Mouse (Mus musculus) T-helper 1 cell (primary cell): ENCODE measurements at regions not wholly inside any gene's neighbourhood (a gene's known extent, or its start where the extent isn't known, plus 50 kb on each side); places are given as distances from the start of the nearest gene placed in this dataset.

ENCODE experiments used
- in situ Hi-C: fragments of 300-600 bp; cut with MboI, MseI; formaldehyde crosslinking; loops from one replicate; pipeline ENCODE4 v1.15.1; 2025; ENCODE audit warnings: high pct_unique_total_duplicates

DNA sequence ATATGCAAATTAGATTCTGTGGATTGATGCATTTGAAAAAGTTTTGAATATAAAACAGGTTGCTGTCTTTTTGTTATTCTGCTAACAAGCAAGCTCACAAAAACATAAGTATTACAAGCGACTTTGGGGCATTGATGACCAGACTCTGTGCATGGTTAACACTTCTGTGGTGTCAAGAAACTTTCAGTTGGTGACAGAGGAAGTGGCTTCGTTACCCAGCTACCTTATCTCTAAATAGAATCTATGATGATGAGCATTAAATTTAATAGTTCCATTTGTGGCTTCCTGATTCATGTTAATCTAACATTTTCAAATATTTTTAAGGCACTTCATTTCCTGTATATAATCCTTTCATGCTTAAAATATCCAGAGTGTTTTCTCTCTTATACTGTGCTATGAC lies 100.8 kb downstream of the Tm2d1 start:
- in situ Hi-C loops: no loop called here

DNA sequence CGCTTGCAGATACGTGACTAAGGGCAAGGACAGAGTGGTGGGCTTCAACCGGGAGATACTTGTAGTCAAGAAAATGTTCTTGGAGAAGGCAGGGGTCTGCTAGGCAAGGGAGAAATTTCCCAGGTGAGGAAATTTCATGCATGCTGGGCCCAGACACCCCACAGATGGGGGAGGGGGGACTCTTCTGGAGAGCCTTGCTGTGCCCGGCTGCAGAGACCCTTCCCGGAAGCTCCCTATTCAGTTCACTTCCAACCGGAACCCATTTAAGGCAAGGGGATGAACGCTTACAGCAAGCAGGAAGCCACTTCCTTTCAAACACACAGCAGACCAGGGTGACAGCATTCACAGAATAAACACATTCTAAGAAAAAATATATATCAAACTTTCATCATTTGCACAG lies 124.8 kb downstream of the Tm2d1 start:
- in situ Hi-C loops: loop anchor here (5.0 kb wide), 1 partner anchor 64 kb away; no protein-coding TSS in a partner anchor

DNA sequence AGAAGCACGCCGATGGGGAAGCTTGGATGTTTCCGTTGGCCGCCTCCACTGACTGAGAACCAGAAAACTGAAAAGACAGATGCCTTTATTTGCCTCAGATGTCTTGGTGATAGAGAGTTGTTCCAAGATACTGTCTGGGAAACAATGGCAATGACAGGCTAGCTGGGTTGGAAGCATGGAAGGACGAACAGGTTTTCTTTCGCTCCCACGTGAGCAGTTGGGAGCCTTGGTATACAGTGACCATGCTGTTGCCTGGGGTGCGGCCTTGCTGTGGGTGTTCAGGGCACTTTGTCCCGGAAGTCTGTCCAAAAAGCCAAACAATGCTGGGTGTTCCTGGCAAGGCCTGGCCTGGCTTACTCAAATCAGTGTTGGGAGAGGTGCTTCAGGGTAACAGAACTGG lies 125.4 kb downstream of the Tm2d1 start:
- in situ Hi-C loops: loop anchor here (5.0 kb wide), 1 partner anchor 65 kb away; no protein-coding TSS in a partner anchor

DNA sequence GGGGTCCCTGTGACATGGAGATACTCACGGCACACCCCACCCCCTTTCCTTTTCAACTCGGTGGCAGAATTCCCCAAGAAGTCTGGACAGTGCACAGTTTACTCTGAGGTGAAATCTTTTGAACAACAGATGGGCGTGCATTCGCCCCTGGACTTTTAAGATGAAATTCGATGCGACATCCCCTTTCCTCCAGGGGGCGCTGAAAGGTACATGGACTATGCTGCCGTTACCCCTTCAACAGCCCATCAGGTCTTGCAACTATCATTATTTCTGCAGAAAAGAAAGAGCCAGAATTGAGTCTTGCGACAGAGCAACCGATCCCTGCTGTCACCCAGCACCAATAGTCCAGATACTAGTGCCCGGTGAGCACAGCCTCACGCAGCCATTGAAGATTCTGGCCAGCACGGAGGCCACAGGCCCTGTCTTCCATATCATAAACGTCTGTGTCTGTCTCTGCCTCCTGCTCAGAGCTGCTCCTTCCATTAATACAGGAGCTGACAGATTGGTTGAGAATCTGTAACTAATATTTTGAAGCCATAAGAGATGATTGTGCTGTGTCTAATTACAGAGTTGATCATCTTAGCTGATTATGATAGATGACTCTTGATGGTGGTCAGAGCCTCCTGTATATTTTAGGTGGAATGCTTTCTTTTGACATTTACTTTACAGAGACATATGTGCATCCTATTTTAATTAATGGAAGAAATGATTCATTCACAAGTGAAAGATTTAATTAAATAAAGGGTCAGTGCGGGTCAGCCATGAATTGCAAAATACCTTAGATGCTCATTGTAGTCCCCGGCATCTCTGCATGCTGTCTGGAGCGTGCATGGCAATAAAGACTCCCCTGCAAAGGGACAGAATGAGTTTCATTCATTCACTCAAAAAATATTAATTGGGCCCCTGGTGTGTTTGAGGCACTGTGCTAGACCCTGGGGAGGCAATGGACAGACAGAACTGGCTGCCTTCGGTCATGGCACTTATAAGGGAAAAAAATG lies 128.0 kb downstream of the Tm2d1 start:
- in situ Hi-C loops: loop anchor here (5.0 kb wide), 1 partner anchor 67 kb away; no protein-coding TSS in a partner anchor

DNA sequence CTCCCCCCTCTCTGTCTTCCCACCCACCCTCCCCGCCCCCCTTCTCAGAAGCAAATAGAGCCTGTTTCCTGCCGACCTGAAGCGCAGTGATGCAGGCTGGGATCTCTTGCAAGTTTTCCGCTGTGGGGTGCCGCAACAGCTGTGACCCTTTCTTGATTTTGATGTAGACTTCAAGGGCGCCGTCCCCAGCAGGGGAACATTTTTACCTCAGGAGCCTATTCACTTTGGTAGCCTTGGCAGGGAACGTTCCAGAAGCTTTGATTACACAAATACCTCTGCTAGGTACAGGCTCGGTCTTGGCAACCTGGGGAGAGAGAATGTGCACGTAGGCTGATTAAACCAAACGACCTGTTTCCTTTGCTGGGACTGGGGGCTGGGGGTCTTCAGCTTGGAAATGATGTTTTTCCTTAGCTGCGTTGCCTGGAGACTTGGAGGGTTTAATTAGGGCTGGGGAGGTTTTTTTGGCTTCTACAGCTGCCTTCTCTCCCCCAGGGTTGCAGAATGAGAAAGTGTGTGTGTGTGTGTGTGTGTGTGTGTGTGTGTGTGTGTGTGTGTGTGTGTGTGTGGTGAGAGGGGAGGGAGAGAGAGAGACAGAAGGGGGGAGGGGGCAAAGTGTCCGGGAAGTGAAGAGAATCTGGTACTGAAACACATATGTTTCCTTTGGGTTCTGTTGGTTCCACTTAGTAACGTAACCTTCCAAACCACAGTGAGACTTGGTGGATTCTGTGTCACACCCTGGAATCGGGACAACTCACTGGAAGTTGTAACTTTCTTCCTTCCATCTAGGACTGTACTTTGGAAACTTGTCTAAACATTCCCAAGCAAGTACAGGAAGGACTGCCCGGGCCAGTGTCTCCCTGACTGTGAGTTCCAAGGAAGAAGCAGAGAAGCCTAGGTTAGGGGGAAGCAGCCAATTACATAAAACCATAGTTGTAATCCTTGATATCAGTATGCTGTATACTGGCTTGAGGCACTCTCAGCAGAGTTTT lies 138.9 kb downstream of the Tm2d1 start:
- in situ Hi-C loops: no loop called here

DNA sequence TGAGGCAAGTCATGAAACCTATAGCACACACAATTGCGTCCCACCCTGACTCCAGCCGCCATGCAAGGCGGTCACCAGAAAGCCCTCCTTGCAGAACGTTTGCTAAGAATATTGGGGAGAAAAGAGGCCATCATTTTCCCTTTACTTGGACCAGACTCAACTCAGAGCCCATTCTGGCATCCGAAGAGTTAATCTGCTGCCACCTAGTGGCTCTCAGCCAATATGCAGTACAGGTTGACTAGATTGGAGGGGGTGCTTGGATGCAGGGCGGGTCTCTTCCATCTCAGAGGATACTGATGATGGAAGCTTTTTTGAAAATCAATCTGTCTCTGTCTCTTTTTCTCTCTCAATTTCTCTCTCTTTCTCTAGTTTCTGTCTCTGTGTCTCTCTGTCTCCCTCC lies 139.6 kb downstream of the Tm2d1 start:
- in situ Hi-C loops: no loop called here

DNA sequence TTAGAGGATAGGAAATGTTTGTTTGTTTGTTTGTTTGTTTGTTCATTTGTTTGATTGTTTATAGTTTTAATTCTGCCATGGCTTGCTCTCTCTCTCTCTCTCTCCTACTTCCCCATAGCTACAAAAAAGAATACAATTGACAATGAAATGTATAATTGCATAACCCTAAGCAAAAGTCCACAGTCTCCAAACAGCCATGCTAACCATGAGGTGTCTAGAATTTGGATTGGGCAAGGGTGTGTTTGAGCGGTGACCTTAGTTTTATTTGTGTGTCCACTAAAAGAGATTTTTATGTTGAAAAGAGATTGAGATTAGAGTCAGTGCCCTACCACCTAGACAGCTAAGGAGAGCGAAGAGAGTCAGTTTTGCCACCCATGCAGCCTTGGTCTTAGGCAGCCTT lies 141.2 kb downstream of the Tm2d1 start:
- in situ Hi-C loops: no loop called here

DNA sequence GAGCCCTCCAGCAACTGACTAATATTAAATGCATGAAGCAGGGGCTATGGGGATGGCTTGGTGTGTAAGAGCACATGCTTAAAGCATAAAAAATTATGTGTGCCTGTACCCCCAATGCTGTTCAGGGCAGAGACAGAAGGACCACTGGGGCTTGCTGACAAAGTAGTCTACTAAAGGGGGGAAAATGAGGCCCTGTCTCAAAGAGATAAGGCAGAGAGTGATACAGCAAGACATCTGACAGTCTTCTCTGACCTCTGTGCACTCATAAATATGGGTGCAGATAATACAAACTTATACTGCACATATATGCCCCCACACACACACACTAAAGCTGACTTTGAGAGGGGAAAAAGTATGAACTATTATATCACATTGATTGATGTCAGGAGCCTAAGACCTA lies 142.8 kb downstream of the Tm2d1 start:
- in situ Hi-C loops: no loop called here

DNA sequence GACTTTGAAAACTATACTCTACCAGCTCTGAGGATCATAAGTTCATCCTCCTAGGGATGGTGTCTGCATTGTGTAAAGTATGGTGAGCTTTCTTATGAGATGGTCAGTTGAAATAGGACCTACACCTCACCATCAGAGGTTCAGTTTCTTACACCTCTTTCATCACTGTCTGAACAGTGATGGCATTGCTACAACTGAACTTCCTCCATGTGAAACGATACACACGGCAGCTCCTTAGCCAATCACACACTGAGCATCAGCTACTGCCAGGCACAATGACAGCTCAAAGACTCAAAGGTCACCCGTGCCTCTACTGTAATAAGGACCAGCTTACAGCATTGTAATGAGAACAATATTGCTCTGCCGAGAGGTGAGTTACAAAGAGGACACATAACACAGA lies 145.0 kb downstream of the Tm2d1 start:
- in situ Hi-C loops: loop anchor here (10.0 kb wide), 1 partner anchor 483 kb away; no protein-coding TSS in a partner anchor

DNA sequence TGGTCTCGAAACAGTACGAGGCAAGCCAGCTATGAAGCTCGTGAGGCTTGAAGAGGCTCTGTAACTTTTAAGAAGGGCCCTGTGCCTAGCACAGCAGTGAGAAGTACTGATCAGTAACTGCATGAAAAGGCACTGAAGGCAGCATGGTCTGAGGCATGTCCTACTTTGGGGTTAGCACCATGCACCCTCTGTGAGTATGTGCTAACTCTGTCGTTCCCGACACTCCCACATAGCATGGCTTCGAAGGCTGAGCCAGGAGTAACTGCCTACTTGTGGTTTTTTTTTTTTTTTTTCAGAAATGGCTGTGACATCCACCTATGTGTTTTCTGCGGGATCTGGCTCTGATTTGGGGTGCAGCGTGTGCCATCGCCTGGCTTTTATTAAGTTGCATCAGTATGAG lies 145.6 kb downstream of the Tm2d1 start:
- in situ Hi-C loops: loop anchor here (10.0 kb wide), 1 partner anchor 483 kb away; no protein-coding TSS in a partner anchor

DNA sequence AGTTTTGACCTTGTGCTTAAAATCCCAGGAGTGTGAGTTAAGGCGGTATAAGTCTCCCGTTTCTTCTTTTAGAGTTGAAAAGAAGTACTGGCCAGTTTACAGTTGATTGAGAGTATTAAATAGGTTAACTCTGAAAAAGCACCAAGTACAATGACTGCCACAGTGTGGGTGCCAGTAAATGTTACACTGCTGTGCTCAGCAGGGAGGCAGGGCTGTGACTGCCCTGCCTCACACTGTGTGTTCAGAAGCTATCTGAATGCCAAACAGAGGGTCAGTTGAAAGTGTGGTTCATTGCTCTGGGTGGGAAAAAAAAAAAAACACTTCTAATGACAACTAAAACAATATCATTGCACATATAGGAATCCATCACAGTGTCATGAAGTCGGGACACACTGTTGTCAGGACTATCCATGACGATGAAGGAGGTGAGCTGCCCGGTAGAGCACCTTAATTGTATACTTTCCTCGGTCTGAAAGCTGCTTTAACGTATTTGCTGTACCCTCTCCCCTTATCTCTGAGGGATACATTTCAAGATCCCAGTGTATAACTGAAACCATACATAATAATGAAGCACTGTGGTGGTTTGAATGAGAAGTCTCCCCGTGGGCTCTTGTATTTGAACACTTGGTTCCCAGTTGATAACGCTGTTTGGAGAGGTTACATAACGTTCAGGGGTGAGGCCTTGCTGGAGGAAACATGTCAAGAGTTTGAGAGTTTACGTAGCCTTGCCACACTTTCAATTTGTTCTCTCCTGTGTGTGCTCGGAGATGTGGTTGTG lies 146.9 kb downstream of the Tm2d1 start:
- in situ Hi-C loops: loop anchor here (10.0 kb wide), 1 partner anchor 481 kb away; no protein-coding TSS in a partner anchor

DNA sequence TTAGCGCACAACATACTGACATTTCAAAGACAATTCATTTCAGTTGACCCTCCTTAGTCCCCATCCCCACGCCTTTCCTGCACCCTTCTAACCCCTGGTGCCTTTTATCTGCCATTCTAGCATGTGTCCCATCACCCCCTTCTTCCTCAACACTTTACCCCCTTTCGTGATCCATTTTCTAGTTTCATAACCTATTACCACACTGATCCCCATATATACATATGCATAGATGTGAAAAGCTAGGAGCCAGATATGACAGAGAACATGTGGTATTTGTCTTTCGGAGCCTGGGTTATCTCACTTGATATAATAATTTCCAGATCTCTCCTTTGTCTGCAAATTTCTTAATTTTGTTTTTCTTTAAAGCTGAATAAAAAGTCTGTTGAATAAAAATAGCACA lies 154.9 kb downstream of the Tm2d1 start:
- in situ Hi-C loops: no loop called here

DNA sequence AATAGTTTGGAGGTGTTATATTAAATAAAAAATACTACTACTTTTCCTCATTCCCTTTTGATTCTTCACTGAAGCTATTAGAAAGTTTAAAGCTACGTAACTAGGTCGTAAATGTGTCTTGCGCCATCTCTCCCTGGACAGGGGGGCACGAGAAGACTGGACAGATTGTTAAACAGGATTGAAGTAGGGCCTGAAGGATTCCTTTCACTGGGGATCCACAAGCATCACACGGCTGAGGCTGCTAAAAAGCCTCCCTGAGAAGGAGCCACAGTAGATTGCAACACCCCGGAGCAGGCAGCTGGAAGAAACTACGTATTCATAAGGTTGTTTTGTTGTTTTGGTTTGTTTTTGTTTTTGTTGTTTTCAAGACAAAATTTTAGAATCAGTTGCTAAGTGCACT lies 158.7 kb downstream of the Tm2d1 start:
- in situ Hi-C loops: no loop called here

DNA sequence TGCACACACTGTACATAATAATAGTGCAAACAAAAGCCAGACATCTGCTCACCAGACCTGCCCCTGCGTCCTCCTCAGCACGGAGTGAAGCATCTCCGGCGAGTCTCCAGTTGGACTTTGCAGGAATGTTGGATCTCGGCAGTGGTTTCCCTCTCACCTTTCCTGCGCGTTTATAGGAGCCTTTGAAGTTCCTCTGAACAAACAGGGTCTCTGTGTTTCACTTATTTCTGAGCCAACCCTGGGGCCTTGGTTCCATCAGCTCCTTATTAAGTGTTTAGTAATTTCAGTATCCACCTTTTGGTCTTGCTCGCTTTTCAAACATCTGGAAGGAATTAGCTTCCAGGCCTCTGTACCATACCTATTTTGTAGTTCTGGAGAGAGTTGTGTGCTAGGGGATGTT lies 159.7 kb downstream of the Tm2d1 start:
- in situ Hi-C loops: no loop called here

DNA sequence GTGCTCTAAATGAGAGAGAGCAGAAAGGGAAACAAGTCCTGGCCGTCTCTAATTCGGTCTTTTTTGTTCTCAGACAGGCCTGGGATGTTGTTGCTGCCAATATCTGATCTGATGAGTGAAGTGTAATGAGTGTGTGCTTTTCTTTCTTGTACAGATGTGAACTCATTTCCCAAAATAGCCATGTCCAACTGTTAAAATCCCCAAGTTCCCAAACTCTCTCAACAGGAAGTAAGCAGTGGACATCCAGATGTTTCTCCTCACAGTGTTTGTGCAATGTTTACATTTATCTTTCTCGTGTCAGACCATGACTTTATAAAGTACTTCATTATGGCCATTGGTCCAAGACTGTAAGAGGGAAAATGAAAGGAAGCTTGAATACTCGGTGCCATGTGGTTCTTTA lies 161.5 kb downstream of the Tm2d1 start:
- in situ Hi-C loops: no loop called here

DNA sequence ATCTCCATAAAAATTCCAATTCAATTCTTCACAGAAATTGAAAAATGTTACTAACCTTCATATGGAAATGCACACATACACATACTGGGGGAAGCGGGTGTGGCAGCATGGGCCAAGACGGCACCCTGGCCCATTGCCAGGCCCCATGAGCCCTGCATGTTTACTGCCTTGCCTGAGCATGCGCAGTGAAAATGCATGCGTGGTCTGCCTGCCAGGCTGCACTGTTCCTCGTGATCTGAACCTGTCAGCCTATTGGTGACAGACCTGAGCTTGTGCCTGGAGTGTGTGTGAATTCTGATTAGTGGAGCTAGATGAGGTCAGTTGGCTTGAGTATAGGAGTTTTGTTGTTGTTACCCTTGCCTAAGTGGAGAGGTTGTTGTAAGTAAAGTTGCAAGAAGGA lies 167.9 kb downstream of the Tm2d1 start:
- in situ Hi-C loops: no loop called here

DNA sequence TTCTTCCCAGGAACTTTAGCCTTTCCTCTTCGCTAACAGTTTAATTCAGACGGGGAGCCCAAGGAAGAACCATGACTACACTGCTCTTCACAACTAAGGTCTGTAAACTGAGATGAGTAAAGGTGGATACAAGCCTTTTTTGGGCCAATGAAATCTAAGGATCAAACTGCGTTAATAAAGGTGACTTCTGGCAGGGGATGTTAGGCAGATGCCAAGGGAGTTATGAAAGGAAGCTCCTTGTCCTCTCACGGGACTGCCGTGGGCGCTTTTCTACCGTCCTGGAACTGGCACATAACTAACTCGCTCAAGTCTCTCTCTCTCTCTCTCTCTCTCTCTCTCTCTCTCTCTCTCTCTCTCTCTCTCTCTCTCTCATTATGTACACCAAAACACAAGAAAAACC lies 175.7 kb downstream of the Tm2d1 start:
- in situ Hi-C loops: no loop called here

DNA sequence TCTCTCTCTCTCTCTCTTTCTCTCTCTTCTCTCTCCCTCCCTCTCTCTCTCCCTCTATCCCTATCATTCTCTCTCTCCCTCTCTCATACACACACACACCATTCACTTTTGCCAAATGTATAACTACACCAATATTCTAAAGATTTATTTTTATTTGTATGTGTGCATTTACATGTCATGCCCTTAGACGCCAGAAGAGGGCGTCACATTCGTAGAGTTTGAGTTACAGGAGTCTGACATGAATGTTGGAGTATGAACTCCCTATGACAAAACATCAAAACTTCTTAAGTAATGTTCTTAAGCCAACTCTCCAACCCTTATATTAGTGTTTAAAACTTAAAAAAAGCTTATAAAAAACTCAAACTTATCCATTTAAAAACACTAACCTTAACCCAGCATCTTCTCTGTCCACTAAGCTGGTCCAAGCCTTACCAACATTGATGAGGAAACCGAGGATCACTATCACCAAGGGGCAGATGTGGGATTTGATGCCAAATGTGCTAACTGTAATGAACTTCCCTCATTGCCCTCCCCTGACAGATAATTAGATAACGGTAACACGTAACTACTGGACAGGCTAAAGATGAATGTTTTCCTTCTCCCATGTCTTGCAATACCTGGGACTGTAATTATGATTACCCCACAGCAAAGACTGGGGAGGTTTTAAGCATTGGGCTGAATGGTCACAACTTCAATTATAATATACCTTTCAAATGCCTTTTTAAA lies 176.7 kb downstream of the Tm2d1 start:
- in situ Hi-C loops: no loop called here

DNA sequence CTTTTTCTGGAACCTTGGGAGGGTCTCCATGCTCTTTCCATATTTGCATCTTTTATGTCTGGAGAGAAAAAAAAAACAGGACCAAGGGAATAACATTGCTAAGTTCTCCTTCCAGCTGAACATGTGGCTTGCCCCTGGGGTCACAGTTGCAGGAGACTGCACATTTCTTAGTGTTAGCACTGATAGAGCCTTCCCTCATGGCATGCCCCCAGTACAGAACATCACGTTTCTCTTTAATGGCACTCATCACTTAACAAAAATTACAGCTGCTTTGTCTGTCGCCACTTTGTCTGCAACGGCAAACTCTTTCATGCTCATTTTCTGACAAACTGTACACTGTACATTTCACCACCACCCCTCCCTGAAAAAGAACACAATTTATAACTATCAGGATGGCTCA lies 180.0 kb downstream of the Tm2d1 start:
- in situ Hi-C loops: no loop called here

DNA sequence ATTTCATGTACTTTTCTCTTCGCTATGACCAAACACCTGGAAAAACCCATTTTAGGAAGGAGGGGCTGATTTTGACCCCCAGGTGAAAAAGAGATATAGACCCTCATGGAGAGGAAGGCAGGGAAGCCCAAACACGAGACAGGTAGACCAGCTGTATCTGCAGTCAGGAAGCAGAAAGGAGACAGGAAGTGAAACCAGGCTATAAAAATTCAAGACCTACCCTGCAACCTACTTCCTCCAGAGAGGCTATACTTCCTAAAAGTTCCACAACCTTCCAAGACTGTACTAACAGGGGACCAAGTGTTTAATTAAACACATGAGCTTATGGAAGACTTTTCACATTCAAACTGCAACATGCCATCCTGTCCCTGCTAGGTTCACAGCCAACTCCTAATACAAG lies 180.9 kb downstream of the Tm2d1 start:
- in situ Hi-C loops: no loop called here
